Mouse (Mus musculus) neutrophil, adult 59 days (primary cell): Measurements from ENCODE around the gene Armc3. TPM values are rescaled to one million over a fixed set of nuclear protein-coding genes. Genes with fewer than 3 reads are reported as not detected.

Experiments
- total RNA-seq, 2 experiments: library from RNA; stranded (reverse); gene quantifications; 1 replicate in 1 of 2; 2 replicates in 1 of 2; pipeline ENCODE4 v1.2.4; 2023

Armc3 gene
- total RNA-seq: 1 to 10 TPM; 2.1 to 3.3 TPM

DNA sequence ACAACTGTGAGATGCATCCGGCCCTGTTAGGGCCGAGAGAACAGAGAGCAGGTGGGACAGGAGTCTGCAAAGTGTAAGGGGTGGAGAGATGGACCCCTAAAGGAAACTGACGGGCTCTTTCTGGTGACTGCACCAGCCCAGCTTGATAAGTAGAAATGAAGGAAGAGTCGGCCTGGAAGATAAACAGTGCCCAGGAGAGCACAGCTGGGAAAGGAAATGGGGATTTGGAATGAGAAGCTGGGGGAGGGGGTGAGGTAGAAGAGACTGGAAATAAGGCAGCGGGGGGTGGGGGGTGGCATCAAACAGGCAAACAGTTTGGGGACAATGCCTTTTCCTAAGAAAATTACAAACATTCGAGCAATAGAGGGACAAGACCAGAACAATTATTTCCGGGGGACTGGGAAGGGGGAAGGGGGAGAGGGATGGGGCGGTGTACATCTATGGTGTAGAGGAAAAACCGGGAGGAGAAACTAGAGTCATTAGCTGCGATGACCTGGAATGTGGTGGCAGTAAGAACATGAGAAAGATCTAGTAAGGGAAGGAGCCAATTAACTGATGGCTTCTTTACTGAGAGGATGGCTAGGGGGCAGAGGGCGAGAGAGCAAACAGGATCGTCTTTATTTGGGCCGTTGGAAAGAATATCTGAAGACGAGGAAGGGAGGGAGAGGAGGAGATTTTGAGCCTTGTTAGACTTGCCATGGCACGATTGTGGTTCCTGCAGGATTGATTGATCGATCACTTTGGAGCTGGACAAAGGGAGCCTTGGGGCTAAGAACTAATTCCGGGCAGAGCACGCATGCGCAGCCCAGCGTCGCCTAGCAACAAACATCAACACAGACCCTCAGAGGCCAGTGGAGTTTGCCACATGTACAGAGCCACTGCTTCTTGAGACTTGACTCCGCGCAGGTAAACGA lies at the start of gene Armc3:
Gene Armc3, plus strand, starts transcription at position 851 of the 914 bp plus-strand sequence.

Other genes starting within 250 kb of the Armc3 start
- gene Pip4k2a, start 201.2 kb upstream of the Armc3 start, total RNA-seq: 10 to 100 TPM; 69.9 to 73.7 TPM
- 1 to 10 TPM in 1 of 2 experiments, under 1 TPM in 1; 0.80 to 1.2 TPM for gene 4930426L09Rik, start 201.0 kb upstream of the Armc3 start, total RNA-seq
- 10 to 100 TPM; 11.8 to 13.1 TPM for gene Msrb2, start 172.1 kb downstream of the Armc3 start, total RNA-seq
- not detected for gene Ptf1a, start 246.4 kb downstream of the Armc3 start, total RNA-seq